Comparison of ENCODE assay signal across 10 mouse cellular contexts in the genomic region with DNA sequence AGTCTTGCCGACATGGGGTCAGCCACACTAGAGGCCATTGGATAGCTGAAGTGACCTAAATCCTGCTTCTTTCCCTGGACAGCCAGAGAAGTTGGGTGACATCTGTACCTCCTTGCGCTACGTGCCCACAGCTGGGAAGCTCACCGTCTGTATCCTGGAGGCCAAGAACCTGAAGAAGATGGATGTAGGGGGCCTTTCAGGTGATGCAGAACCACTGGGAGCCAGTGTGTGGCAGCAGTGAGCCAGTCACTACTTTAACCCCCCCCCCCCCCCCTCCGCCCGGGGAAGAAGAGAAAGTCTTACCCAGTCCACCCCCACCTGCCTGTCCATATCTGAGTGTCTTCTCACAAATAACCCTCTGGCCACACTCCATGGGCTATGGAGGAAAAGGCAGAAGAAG.
A peak's percentile ranks its signal among the peaks of the same experiment; 100 is the strongest.
DNase-seq lines count a peak whose midpoint lies in the region; ATAC-seq and TF ChIP-seq lines count a peak whose summit lies in the region.
"Had no signal": no experiment of that assay in that cellular context is flagged by ENCODE, and none has a peak within 500 bp of the region (broad histone marks: within the 10 kb centered on the region; RNA-seq: fewer than 3 reads in every experiment).

No protein-coding gene starts in this region.

- no peaks in the 10 kb centered on the region for H3K9me3 ChIP-seq in forebrain, embryonic 14.5 days (replicated peaks; ENCODE audit: control insufficient read depth, low read length)
- H3K9me3 ChIP-seq in intestine, embryonic 16.5 days (ENCODE audit: control insufficient read depth, low read length), result no peaks in the 10 kb centered on the region
- H3K9me3 ChIP-seq: hindbrain, embryonic 15.5 days; neural tube, embryonic 12.5 days had no signal

- no peaks in the 10 kb centered on the region for H3K27me3 ChIP-seq in heart, adult 2 months (ENCODE audit: control insufficient read depth, insufficient read depth, low read length)
- no peaks in the 10 kb centered on the region; the same call in 1 of the 2 replicates for H3K27me3 ChIP-seq in splenic B cell, adult 2 months (ENCODE audit: control insufficient read depth, insufficient read depth, low read length, poor library complexity, severe bottlenecking)
- H3K27me3 ChIP-seq in forebrain, embryonic 14.5 days (replicated peaks; ENCODE audit: control insufficient read depth, insufficient read depth, low read length), result no peaks in the 10 kb centered on the region
- peaks cover 4% of the 10 kb centered on the region for H3K27me3 ChIP-seq in intestine, embryonic 16.5 days (replicated peaks; ENCODE audit: control insufficient read depth, insufficient read depth, low read length)
- H3K27me3 ChIP-seq: hindbrain, embryonic 15.5 days; neural tube, embryonic 12.5 days had no signal

- TF ChIP-seq CTCF in heart, adult 2 months (IDR thresholded peaks at IDR 0.05), result peak; percentile 78

- no peak overlapping the region for H3K4me2 ChIP-seq in forebrain, embryonic 14.5 days (ENCODE audit: low read length)
- no peak overlapping the region for H3K4me2 ChIP-seq in intestine, embryonic 16.5 days (ENCODE audit: low read depth, low read length)
- H3K4me2 ChIP-seq: hindbrain, embryonic 15.5 days; neural tube, embryonic 12.5 days had no signal

- no peak overlapping the region for H3K27ac ChIP-seq in heart, adult 2 months
- H3K27ac ChIP-seq in forebrain, embryonic 14.5 days (ENCODE audit: low read depth, low read length), result no peak overlapping the region
- no peak overlapping the region for H3K27ac ChIP-seq in intestine, embryonic 16.5 days (ENCODE audit: low read length)
- H3K27ac ChIP-seq: hindbrain, embryonic 15.5 days; neural tube, embryonic 12.5 days had no signal

- H3K4me1 ChIP-seq in heart, adult 2 months (ENCODE audit: control insufficient read depth, insufficient read depth, low read length), result no peaks in the 10 kb centered on the region; the same call in 1 of the 2 replicates
- no peaks in the 10 kb centered on the region for H3K4me1 ChIP-seq in forebrain, embryonic 14.5 days (ENCODE audit: control insufficient read depth, insufficient read depth, low read length)
- H3K4me1 ChIP-seq in intestine, embryonic 16.5 days (ENCODE audit: control insufficient read depth, insufficient read depth, low read length), result peaks cover 22% of the 10 kb centered on the region

- no peaks in the 10 kb centered on the region for H3K79me2 ChIP-seq in heart, adult 2 months (replicated peaks; ENCODE audit: control insufficient read depth, insufficient read depth, low read length)

- no peak for TF ChIP-seq EP300 in heart, adult 2 months (IDR thresholded peaks at IDR 0.05; ENCODE audit: insufficient read depth, low read depth, low read length)

- H3K4me3 ChIP-seq in heart, adult 2 months, result no peak overlapping the region
- H3K4me3 ChIP-seq in forebrain, embryonic 14.5 days (ENCODE audit: low read depth, low read length), result no peak overlapping the region
- no peak overlapping the region for H3K4me3 ChIP-seq in intestine, embryonic 16.5 days (ENCODE audit: low read length)
- H3K4me3 ChIP-seq: hindbrain, embryonic 15.5 days; neural tube, embryonic 12.5 days had no signal

- no peaks in the 10 kb centered on the region for H3K36me3 ChIP-seq in heart, adult 2 months (ENCODE audit: control insufficient read depth, insufficient read depth, low read length)
- no peaks in the 10 kb centered on the region for H3K36me3 ChIP-seq in splenic B cell, adult 2 months (ENCODE audit: control insufficient read depth, insufficient read depth, low read length, poor library complexity, severe bottlenecking)
- no peaks in the 10 kb centered on the region for H3K36me3 ChIP-seq in forebrain, embryonic 14.5 days (ENCODE audit: control insufficient read depth, insufficient read depth, low read length)
- H3K36me3 ChIP-seq in intestine, embryonic 16.5 days (ENCODE audit: control insufficient read depth, insufficient read depth, low read length), result no peaks in the 10 kb centered on the region
- H3K36me3 ChIP-seq: hindbrain, embryonic 15.5 days had no signal

- ATAC-seq in granulocyte monocyte progenitor cell, adult 5-6 weeks (replicated peaks; ENCODE audit: poor library complexity, severe bottlenecking), result 0 out of 2 replicates have a peak, but pooled peaks have one; percentile 8
- ATAC-seq in forebrain, embryonic 14.5 days, result no peak
- ATAC-seq in intestine, embryonic 16.5 days, result no peak

- H3K9ac ChIP-seq in heart, adult 2 months (ENCODE audit: low read depth, low read length), result no peak overlapping the region
- H3K9ac ChIP-seq in forebrain, embryonic 14.5 days (ENCODE audit: low read length), result no peak overlapping the region
- H3K9ac ChIP-seq in intestine, embryonic 16.5 days (ENCODE audit: low read depth, low read length), result no peak overlapping the region
- H3K9ac ChIP-seq: hindbrain, embryonic 15.5 days; neural tube, embryonic 12.5 days had no signal

- no peak for DNase-seq in heart, adult 2 months
- DNase-seq in heart, postnatal 25 days (ENCODE audit: low spot score), result no peak
- peak; percentile 14 for DNase-seq in thymus, postnatal 0 days (ENCODE audit: low spot score)
- no peak for DNase-seq in thymus, adult 18-20 months
- DNase-seq in splenic B cell, adult 2 months (ENCODE audit: low read depth, low spot score), result peak; percentile 58
- no peak for DNase-seq in forebrain, embryonic 14.5 days (ENCODE audit: low spot score)

- 44% methylated on average over 6 of the region's 6 CpGs for WGBS in heart, adult 2 months
- 52% methylated on average over 6 of the region's 6 CpGs for WGBS in forebrain, embryonic 14.5 days
- WGBS in intestine, embryonic 16.5 days, result 56% methylated on average over 5 of the region's 6 CpGs

- intact Hi-C loops in heart, adult 2 months (cut with DNase I), result loop anchor here (1.0 kb wide), 1 partner anchor 84 kb away; no protein-coding TSS in a partner anchor
- intact Hi-C loops in heart, postnatal 25 days (cut with DNase I), result loop anchor here (2.0 to 5.0 kb wide), 2 partner anchors 83 to 107 kb away; no protein-coding TSS in a partner anchor

- no peak for TF ChIP-seq POLR2A in heart, adult 2 months (IDR thresholded peaks at IDR 0.05; ENCODE audit: insufficient read depth, low read depth, low read length)

Comparison
In these comparisons a context has a peak if more than half of its experiments do, and no peak if none do; other contexts are left out.
1. DNase-seq: peak in thymus, postnatal 0 days (single experiment) and splenic B cell, adult 2 months (single experiment); none in heart, adult 2 months (0 of 2), heart, postnatal 25 days (single experiment), thymus, adult 18-20 months (0 of 2) and forebrain, embryonic 14.5 days (single experiment).